Mouse (Mus musculus) stomach, embryonic 16.5 days (tissue): ENCODE measurements around the gene Midn. TPM values are rescaled to one million over a fixed set of nuclear protein-coding genes. Genes with fewer than 3 reads are reported as not detected.
A peak's percentile ranks its signal among the peaks of the same experiment; 100 is the strongest.

Source experiments
- ATAC-seq: fragments of 200-750 bp; cut with Nextera tagmentation; 2 replicates; pipeline ENCODE4 v1.8.0; 2017; ENCODE audit warnings: moderate number of reproducible peaks, moderate TSS enrichment; ENCODE audit not compliant: insufficient read depth, low FRiP score
- H3K27ac ChIP-seq: fragments of 300-500 bp; sonication (generic); 2 replicates; pipeline ENCODE4 v1.5.1; 2014; ENCODE audit warnings: low read length
- H3K27me3 ChIP-seq: fragments of 300-500 bp; sonication (generic); 2 replicates; pipeline ENCODE4 v1.6.1; 2014; ENCODE audit warnings: low read length, control low read depth, mixed read lengths; ENCODE audit not compliant: control insufficient read depth, insufficient read depth
- H3K36me3 ChIP-seq: fragments of 300-500 bp; sonication (generic); 2 replicates; pipeline ENCODE4 v1.6.1; 2014; ENCODE audit warnings: low read length; ENCODE audit not compliant: control insufficient read depth, insufficient read depth
- H3K4me1 ChIP-seq: fragments of 300-500 bp; sonication (generic); 2 replicates; pipeline ENCODE4 v1.6.1; 2014; ENCODE audit warnings: low read length, control low read depth, mixed read lengths; ENCODE audit not compliant: control insufficient read depth, insufficient read depth
- H3K4me2 ChIP-seq: fragments of 300-500 bp; sonication (generic); 2 replicates; pipeline ENCODE4 v1.6.1; 2014; ENCODE audit warnings: low read depth, low read length, mixed read lengths
- H3K4me3 ChIP-seq: fragments of 300-500 bp; sonication (generic); replicated peaks from 2 replicates; pipeline ENCODE4 v1.5.1; 2014; ENCODE audit warnings: mild to moderate bottlenecking, low read length
- H3K9ac ChIP-seq: fragments of 300-500 bp; sonication (generic); 2 replicates; pipeline ENCODE4 v1.6.1; 2014; ENCODE audit warnings: low read length
- H3K9me3 ChIP-seq: fragments of 300-500 bp; sonication (generic); replicated peaks from 2 replicates; pipeline ENCODE4 v1.6.1; 2016; ENCODE audit warnings: low read length, control low read depth; ENCODE audit not compliant: control insufficient read depth
- WGBS: fragments of 180-500 bp; shearing (Covaris S2); extraction: QIAGEN DNeasy Blood & Tissue Kit; methylation state at CpG from one replicate; pipeline ENCODE4 v1.1.7; 2014; 5-methylcytosine and 5-hydroxymethylcytosine counted together
- polyA plus RNA-seq: library from polyadenylated mRNA; unstranded; fragments of >200 nt; fragmentation: Nextera tagmentation; extraction: Ambion mirVana; gene quantifications from 2 replicates; pipeline ENCODE4 v1.2.1, GENCODE M21; 2015

Gene Midn
- polyA plus RNA-seq, 1 experiment from 2014 or later, result 9.8 TPM

DNA sequence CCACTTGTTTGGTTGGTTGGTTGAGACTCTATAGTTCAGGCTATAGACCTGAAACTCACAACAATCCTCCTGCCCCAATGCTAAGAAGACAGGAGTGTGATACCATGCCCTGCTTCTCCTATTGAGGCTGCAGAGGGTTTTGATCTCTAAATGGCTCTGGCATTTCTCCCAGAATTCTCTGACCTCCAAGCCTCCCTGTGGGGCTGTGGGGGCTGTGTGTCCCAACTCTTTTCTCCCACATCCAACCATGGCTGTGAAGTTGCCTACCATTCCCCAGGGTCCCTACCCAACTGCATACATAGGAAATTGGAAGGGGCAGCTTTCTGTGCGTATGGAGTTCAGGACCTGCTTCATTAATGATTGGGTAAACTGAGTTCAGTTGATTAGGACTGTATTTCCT lies 48.1 kb downstream of the Midn start:
- Histone ChIP-seq H3K4me3 (no peak overlapping the region), H3K36me3 (no peaks in the 10 kb centered on the region), H3K27me3 (0 out of 2 replicates have a peak, but pooled peaks cover 5% of the 10 kb centered on the region), H3K4me2 (no peak overlapping the region), H3K9ac (no peak overlapping the region), H3K27ac (no peak overlapping the region), H3K9me3 (no peaks in the 10 kb centered on the region), H3K4me1 (peaks cover 3% of the 10 kb centered on the region; the same call in 1 of the 2 replicates)
- 97% methylated on average over 1 of the region's 1 CpGs for WGBS
- no peak for ATAC-seq

DNA sequence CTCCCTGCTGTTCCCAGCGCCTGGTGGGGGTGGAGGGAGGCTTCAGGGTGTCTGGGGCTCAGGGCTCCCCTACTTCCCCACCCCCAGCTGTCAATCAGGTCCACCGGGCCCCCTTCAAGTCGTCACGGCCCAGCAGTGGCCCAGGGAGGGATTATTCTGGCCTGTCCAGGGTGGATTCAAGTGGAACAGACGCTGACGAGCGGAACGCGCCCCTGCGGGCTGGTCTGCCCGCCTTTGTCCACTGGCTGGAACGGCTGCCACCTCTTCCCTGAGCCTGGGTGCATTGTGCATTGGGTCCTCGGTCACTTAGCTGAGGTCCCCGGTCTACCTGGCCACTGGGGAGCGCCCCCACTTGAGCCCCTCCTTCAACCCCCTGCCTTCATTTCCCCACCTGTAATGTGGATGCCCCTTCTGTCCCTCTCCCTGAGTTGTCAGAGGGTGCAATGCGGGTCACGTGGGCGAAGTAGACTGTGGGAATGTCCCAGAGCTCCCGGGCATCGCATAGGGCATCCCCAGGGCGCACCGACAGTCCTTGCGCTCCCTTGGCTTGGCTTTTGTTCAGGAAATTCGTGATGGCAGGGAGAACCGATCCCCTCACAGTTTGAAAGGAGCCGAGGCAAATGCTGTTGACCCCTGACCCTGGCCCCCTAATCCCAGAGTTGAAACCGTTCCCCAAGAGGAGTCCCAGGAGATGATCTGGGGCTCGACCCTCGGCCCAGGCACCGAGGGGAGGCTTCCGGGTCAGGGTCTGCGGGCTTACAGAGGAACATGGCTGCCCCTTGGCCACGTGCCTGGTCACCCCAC lies 48.9 kb downstream of the Midn start:
- Histone ChIP-seq H3K4me2 (no peak overlapping the region), H3K9me3 (no peaks in the 10 kb centered on the region), H3K4me1 (peaks cover 3% of the 10 kb centered on the region; the same call in 1 of the 2 replicates), H3K4me3 (no peak overlapping the region), H3K9ac (no peak overlapping the region), H3K27ac (no peak overlapping the region), H3K36me3 (no peaks in the 10 kb centered on the region), H3K27me3 (0 out of 2 replicates have a peak, but pooled peaks cover 2% of the 10 kb centered on the region)
- 80% methylated on average over 33 of the region's 33 CpGs for WGBS
- ATAC-seq, result no peak

GRCm38 (mm10) chr10:80199440-80200008 lies 51.5 kb downstream of the Midn start:
- H3K36me3 ChIP-seq, result no peaks in the 10 kb centered on the region
- no peak overlapping the region for H3K9ac ChIP-seq
- no peaks in the 10 kb centered on the region for H3K9me3 ChIP-seq
- no peak overlapping the region for H3K4me2 ChIP-seq
- H3K4me1 ChIP-seq, result peaks cover 6% of the 10 kb centered on the region; the same call in 1 of the 2 replicates
- no peak overlapping the region for H3K4me3 ChIP-seq
- WGBS, result 50% methylated on average over 3 of the region's 3 CpGs
- no peaks in the 10 kb centered on the region for H3K27me3 ChIP-seq
- ATAC-seq, result peak; percentile 86
- no peak overlapping the region for H3K27ac ChIP-seq

DNA sequence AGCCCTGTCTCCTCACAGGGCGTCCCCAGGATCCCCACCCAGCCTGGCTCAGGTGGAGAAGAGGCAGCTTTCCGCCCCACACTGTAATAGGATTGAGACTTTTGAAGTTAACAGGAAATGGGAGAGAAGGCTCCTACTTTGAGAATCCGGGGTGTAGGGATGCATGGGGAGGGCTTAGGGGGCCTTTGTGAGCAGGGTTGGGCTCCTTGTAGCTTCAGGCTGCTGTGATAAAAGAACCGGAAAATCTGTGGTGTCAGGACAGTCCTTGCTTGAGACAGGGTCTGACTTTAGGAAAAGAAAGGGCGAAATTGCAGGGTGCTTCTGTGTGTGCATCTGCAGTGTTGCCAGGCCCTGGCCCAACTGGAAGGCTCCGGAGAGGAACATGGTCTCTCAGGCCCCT lies 52.4 kb downstream of the Midn start:
- ATAC-seq, result no peak
- H3K9ac ChIP-seq, result no peak overlapping the region
- WGBS, result 77% methylated on average over 6 of the region's 6 CpGs
- H3K9me3 ChIP-seq, result no peaks in the 10 kb centered on the region
- no peak overlapping the region for H3K27ac ChIP-seq
- H3K4me1 ChIP-seq, result peaks cover 6% of the 10 kb centered on the region; the same call in 1 of the 2 replicates
- no peaks in the 10 kb centered on the region for H3K36me3 ChIP-seq
- no peak overlapping the region for H3K4me3 ChIP-seq
- H3K4me2 ChIP-seq, result no peak overlapping the region
- H3K27me3 ChIP-seq, result no peaks in the 10 kb centered on the region

- H3K27ac ChIP-seq, result no peak overlapping the region
- H3K36me3 ChIP-seq, result no peaks in the 10 kb centered on the region
- no peaks in the 10 kb centered on the region for H3K9me3 ChIP-seq
- no peak for ATAC-seq
- H3K4me3 ChIP-seq, result no peak overlapping the region
- H3K4me2 ChIP-seq, result no peak overlapping the region
- no peaks in the 10 kb centered on the region for H3K27me3 ChIP-seq
- peaks cover 6% of the 10 kb centered on the region; the same call in 1 of the 2 replicates for H3K4me1 ChIP-seq
- 16% methylated on average over 7 of the region's 7 CpGs for WGBS
- peak overlapping the region; percentile 52 for H3K9ac ChIP-seq
These were observed 56.0 kb downstream of the Midn start for GRCm38 (mm10) chr10:80204055-80204454.

- peaks cover 3% of the 10 kb centered on the region; the same call in 1 of the 2 replicates for H3K4me1 ChIP-seq
- H3K27me3 ChIP-seq, result no peaks in the 10 kb centered on the region
- H3K4me2 ChIP-seq, result no peak overlapping the region
- no peak for ATAC-seq
- no peak overlapping the region for H3K4me3 ChIP-seq
- WGBS, result 71% methylated on average over 1 of the region's 1 CpGs
- H3K36me3 ChIP-seq, result no peaks in the 10 kb centered on the region
- H3K27ac ChIP-seq, result no peak overlapping the region
- H3K9me3 ChIP-seq, result no peaks in the 10 kb centered on the region
- H3K9ac ChIP-seq, result no peak overlapping the region
These were observed 59.1 kb downstream of the Midn start for GRCm38 (mm10) chr10:80207201-80207600.

GRCm38 (mm10) chr10:80207676-80208075 lies 59.6 kb downstream of the Midn start:
- Histone ChIP-seq H3K27ac (no peak overlapping the region), H3K9ac (no peak overlapping the region), H3K27me3 (no peaks in the 10 kb centered on the region), H3K36me3 (no peaks in the 10 kb centered on the region), H3K4me1 (peaks cover 3% of the 10 kb centered on the region; the same call in 1 of the 2 replicates), H3K4me3 (no peak overlapping the region), H3K9me3 (no peaks in the 10 kb centered on the region), H3K4me2 (no peak overlapping the region)
- ATAC-seq, result no peak
- 73% methylated on average over 10 of the region's 10 CpGs for WGBS

Other genes with a start within 250 kb of the Midn start
- 39.6 and 42.3 TPM in 2 replicates for gene Med16, start 239.3 kb upstream of the Midn start, polyA plus RNA-seq
- gene Gm26602, start 237.4 kb upstream of the Midn start, polyA plus RNA-seq, result 4.1 TPM in 1 of 2 replicates, not detected in the other
- 0.89 and 0.97 TPM in 2 replicates for gene Kiss1r, start 231.3 kb upstream of the Midn start, polyA plus RNA-seq
- gene R3hdm4, start 227.1 kb upstream of the Midn start, polyA plus RNA-seq, result 160 and 176 TPM in 2 replicates
- gene Arid3a, start 221.2 kb upstream of the Midn start, polyA plus RNA-seq, result 4.9 and 5.2 TPM in 2 replicates
- 76.7 and 86.9 TPM in 2 replicates for gene Wdr18, start 188.1 kb upstream of the Midn start, polyA plus RNA-seq
- gene Grin3b, start 177.6 kb upstream of the Midn start, polyA plus RNA-seq, result 0.21 and 0.45 TPM in 2 replicates
- gene Tmem259, start 163.9 kb upstream of the Midn start, polyA plus RNA-seq, result 5.6 TPM in 2 replicates
- gene Cnn2, start 159.7 kb upstream of the Midn start, polyA plus RNA-seq, result 333 and 334 TPM in 2 replicates
- 6.3 and 7.4 TPM in 2 replicates for gene Abca7, start 151.8 kb upstream of the Midn start, polyA plus RNA-seq
- 7.8 and 9.7 TPM in 2 replicates for gene Arhgap45, start 131.6 kb upstream of the Midn start, polyA plus RNA-seq
- 174 and 180 TPM in 2 replicates for gene Polr2e, start 108.5 kb upstream of the Midn start, polyA plus RNA-seq
- gene Gpx4, start 101.1 kb upstream of the Midn start, polyA plus RNA-seq, result 445 and 507 TPM in 2 replicates
- 17.2 and 19.0 TPM in 2 replicates for gene Sbno2, start 42.7 kb upstream of the Midn start, polyA plus RNA-seq
- 14.5 and 14.8 TPM in 2 replicates for gene Stk11, start 32.5 kb upstream of the Midn start, polyA plus RNA-seq
- gene Atp5d, start 9.6 kb upstream of the Midn start, polyA plus RNA-seq, result 536 and 594 TPM in 2 replicates
- 3.1 and 3.9 TPM in 2 replicates for gene Cbarp, start 7.4 kb upstream of the Midn start, polyA plus RNA-seq
- 69.8 and 80.8 TPM in 2 replicates for gene Cirbp, start 17.7 kb downstream of the Midn start, polyA plus RNA-seq
- gene 1600002K03Rik, start 24.7 kb downstream of the Midn start, polyA plus RNA-seq, result 16.4 and 16.6 TPM in 2 replicates
- gene Efna2, start 31.2 kb downstream of the Midn start, polyA plus RNA-seq, result 9.3 and 10.5 TPM in 2 replicates
- gene Mum1, start 78.2 kb downstream of the Midn start, polyA plus RNA-seq, result 50.8 and 51.6 TPM in 2 replicates
- 340 and 344 TPM in 2 replicates for gene Ndufs7, start 100.8 kb downstream of the Midn start, polyA plus RNA-seq
- gene Gamt, start 112.7 kb downstream of the Midn start, polyA plus RNA-seq, result 92.0 and 115 TPM in 2 replicates
- gene Dazap1, start 113.2 kb downstream of the Midn start, polyA plus RNA-seq, result 35.8 and 43.9 TPM in 2 replicates
- gene Rps15, start 144.2 kb downstream of the Midn start, polyA plus RNA-seq, result 807 and 821 TPM in 2 replicates
- 3.3 and 4.3 TPM in 2 replicates for gene Apc2, start 147.7 kb downstream of the Midn start, polyA plus RNA-seq
- gene 2310011J03Rik, start 172.3 kb downstream of the Midn start, polyA plus RNA-seq, result 46.6 and 48.1 TPM in 2 replicates
- 3.7 and 4.4 TPM in 2 replicates for gene Pcsk4, start 181.2 kb downstream of the Midn start, polyA plus RNA-seq
- 45.2 and 51.1 TPM in 2 replicates for gene Reep6, start 181.7 kb downstream of the Midn start, polyA plus RNA-seq
- gene Adamtsl5, start 200.1 kb downstream of the Midn start, polyA plus RNA-seq, result 22.0 and 24.0 TPM in 2 replicates
- gene Plk5, start 208.2 kb downstream of the Midn start, polyA plus RNA-seq, result 0.14 and 0.61 TPM in 2 replicates
- 3.0 and 4.1 TPM in 2 replicates for gene Mex3d, start 239.4 kb downstream of the Midn start, polyA plus RNA-seq